Mouse (Mus musculus) frontal cortex, postnatal 36 days (tissue): ENCODE results near the gene Grasp.

Experiments
- DNase-seq, 2 experiments: peaks; one replicate each; pipeline ENCODE4 v3.0.0; 2022; ENCODE audit warnings: low spot score in 2 of 2

The Grasp gene

GRCm38 (mm10) chr15:101224006-101224906, at the start of gene Grasp:
Grasp (plus strand) TSS chr15:101224188.
- peak; percentile 89 to 90 for DNase-seq

- no peak for DNase-seq
These were observed 49.5 kb upstream of the Grasp start for GRCm38 (mm10) chr15:101174294-101175130.

DNA sequence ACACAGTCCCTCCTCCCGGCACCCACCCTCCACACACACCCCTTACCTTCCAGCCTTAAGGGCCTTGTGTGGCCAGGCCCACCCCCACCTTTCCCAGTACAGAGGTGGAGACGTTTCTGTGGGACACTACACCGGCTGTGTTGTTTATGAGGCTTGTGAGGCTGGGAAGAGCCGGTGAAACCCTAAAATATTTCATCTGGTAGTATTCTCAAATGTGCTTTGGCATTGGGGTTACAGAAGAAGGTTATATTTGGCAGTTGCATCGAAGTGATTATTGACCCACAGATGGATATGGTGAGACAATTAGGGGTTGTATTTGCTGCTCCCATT, 48.9 kb upstream of the Grasp start:
- DNase-seq = no peak

DNA sequence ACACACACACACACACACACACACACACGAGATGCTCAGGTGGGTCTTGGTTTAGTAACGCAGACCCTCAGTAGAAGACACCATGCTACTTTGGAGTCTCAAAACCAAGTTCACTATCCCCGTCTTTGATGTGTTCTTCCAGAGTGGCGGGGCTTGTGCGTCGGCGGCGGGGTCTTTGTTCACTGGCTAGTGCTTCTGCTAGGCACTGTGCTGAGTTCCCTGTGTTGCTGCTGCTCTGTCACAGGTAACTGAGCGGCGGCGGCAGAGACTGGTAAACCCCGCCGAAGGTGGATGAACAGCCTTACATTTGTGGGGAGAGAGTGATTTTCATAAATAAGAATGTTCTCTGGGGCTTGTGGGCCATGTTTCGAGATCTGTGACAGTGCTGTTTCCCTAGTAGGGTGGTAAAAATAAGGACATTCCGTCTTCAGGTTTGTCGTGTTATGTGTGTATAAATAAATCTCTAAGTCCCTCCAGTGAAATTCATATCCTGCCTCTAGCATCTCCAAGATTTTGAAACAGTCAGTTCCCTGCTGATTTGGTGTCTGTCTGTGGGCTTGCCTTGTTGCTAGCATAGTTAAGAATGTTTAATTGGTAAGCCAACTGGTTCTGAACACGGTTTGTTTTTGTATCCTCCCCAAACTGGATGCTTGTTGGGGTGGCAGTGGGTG, 48.2 kb upstream of the Grasp start:
- peak in 1 of 2 experiments; percentile 36 for DNase-seq

- DNase-seq = no peak
These were observed 47.7 kb upstream of the Grasp start for GRCm38 (mm10) chr15:101176284-101176680.

DNA sequence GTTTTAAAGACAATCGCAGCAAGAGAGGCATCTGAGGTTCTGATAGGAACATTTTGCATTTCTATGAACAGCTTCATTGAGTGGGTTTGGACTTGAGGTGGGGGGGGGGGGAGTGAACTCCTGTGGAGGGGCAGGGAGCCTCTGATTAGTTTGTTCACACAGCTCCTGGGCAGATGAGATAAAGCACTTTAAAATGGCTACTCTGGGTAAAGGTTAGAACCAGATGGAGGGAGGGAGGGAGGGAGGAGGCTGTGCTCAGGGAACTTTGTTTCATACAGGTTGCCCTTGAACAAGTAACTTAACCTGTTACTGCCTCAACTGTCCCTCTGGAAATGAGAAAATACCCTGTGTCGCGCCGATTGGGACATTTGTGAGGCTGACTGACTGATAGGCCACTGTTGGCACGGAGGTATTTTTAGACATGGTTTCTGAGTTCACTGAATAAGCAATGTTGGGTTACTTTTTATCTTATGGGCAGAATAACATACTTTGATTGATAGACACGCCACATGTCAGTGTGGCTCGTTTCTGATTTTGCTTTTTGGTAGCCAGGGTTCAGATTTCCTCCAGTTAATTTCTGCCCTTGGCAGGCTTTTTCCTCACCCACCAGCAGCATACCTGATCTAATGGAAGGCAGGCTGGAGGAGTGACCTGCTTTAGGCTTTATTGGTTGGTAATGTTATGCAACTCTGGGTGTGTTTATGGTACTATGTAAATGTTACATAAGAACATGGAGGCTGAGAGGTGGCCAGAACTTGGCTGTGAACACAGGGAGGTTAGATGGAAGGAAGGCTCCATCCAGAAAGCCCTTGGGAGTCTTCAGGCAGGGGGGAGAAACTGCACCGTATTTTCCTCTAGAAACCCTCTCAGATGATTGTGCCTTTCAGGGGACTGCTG, 46.9 kb upstream of the Grasp start:
- DNase-seq = peak in 1 of 2 experiments; percentile 34

DNA sequence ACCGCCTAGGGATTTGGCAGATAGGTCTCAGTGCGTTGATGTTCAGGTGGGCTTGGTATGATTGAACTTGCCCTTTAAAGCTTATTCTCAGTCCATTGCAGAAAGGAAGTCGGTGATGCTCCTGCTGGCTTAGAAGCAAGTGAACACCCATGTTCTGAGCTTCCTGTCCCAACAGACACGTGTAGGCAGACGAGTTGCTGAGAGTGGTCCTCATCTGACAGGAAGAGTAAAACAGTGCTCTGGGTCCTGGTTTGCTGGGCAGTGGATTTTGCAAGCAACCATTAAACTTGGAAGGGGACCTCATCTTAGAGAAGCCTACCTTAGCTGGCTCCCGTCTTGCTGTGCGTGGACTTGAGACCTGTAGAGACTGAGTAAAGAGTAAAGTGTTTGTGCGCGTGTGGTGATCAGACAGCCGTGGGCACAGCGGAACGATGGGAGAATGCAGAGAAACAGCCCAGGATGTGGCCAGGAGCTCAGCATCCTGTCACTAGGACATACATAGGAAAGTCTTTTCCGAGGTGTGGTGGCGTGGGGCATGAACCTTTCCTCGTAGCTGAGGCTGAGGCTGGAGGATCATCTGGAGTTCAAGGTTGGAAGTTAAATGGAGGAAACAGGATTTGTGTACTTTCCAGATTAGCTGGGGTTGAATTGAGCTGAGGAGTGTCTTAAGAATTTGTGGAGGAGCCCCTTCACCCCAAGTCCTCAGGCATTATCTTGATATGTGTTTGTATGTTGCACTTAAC, 43.5 kb upstream of the Grasp start:
- no peak for DNase-seq

DNA sequence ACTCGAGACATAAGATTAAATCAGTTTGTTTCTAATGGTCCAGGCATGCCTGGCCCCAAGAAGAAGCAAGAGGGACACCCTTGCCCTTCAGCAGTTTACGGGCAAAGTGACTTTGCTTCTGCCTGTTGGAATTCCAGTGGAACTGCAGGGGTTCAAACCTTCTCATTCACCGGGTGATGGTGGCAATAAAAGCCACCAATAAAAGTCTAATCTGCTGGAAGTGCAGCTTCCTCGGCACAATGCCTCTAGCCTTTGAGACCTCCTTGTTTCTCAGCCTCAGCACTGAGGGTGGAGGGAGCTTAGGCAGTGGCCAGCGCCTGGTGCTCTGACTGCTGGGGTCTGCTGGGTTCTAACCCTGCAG, 42.9 kb upstream of the Grasp start:
- DNase-seq = no peak

DNA sequence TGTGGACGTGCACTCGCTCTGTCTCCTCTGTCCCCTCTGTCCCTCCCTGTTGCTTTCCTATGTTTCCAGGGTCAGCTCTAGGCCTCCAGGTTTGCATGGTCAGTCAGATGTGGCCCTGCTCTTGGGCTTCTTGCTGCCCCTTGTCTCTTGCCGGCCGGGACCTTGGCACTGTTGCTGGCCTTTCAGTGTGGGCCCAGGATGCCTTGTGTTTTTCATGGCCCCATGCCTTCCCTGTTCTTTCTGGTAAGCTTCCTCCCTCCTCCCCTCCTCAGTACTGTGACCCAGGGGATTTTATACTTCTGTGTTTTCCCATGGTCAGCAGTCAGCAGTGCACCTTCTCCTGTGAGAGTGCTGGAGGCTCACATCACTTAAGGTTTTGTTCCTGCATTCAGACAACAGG, 42.5 kb upstream of the Grasp start:
- no peak for DNase-seq

GRCm38 (mm10) chr15:101182676-101183075, 41.3 kb upstream of the Grasp start:
- DNase-seq = no peak

- no peak for DNase-seq
These were observed 39.7 kb upstream of the Grasp start for GRCm38 (mm10) chr15:101184300-101184699.

GRCm38 (mm10) chr15:101185549-101185948, 38.4 kb upstream of the Grasp start:
- no peak for DNase-seq

DNA sequence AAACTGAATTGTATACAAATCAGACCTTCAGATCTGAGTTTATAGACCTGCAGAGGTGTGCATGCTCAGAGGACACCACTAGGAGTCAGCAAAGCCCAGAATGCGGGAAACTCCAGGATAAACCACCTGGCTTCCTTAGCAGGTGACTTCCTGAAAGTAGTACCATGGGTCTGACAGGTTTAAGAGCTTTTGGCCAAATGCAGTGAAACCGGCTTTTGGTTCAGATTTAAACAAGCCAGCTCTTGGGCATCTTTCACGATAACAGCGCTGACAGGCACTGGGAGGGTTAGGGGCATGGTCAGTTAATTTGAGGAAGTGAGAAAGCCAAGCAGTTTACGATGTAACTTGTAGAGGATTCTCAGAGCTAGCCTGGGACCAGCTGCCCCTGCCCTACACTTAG, 36.1 kb upstream of the Grasp start:
- no peak for DNase-seq

GRCm38 (mm10) chr15:101189981-101190761, 33.8 kb upstream of the Grasp start:
- no peak for DNase-seq

- DNase-seq = no peak
These were observed 33.2 kb upstream of the Grasp start for GRCm38 (mm10) chr15:101190762-101191150.

DNA sequence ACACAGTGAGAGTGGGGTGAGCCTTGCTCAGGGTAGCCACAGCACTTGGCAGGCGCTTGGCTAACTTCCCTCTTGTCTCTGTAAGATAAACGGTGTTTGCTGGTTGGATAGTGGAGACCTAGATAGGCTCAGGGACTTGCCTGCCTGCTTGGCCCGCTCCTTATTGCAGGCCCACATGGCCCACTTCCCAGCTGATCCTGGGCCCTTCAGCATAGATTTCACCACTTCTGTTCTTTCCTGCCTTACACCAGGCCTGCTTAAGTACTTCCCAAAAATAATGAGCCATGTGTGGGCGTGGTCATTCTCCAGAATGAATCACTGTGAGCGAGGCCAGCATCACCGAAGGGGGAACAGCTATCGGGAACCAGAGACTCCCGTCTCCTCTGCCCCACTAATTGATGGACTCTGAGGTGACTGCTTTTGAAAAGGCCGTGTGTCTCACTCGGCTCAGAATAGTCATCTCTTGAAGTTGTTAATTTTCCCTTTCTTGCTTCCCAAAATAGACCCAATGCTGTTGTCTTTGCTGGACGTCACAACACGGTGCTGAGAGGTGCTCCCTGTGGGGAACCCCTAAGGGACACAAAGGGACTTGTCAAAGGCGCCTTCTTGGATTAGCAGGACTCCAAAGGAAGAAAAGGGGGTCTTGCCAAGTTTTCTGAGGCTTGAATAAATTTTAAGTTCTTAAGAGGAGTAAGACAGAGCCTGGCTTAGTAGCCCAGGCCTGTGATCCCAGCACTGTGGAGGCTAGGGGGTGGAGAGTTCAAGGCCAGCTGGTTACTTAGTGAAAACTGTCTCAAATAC, 32.3 kb upstream of the Grasp start:
- DNase-seq = peak in 1 of 2 experiments; percentile 39

- no peak for DNase-seq
These were observed 31.7 kb upstream of the Grasp start for GRCm38 (mm10) chr15:101192260-101192640.

DNA sequence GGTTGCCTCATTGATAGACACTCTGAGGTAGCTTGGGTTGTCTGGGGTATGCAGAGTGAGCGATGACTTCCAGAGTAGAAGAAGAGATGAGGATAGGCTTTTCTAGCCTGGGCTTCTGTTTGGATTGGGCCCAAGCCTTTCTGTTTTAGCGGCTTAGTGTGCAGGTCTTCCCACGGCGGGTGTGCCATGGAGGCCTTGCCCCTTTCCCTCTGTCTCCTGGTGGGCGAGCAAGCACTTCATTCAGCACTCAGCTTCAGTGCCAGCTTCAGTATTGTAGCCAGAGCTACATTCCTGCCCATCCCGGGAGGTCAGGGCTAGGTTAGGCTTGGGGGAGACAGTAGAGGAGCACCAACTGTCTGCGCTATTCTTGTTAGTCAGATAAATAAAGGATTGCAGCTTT, 31.3 kb upstream of the Grasp start:
- DNase-seq = no peak

GRCm38 (mm10) chr15:101193971-101194370, 30.0 kb upstream of the Grasp start:
- DNase-seq = no peak
